Mouse (Mus musculus) lung, postnatal 0 days (tissue): ENCODE measurements at regions not wholly inside any gene's neighbourhood (a gene's known extent, or its start where the extent isn't known, plus 50 kb on each side); places are given as distances from the start of the nearest gene placed in this dataset.

Experiments used
- ATAC-seq: fragments of 200-750 bp; cut with Nextera tagmentation; 2 replicates; pipeline ENCODE4 v1.8.0; 2017; ENCODE audit warnings: moderate library complexity
- DNase-seq: peaks from one replicate; pipeline ENCODE4 v3.0.0-alpha.2; 2016; ENCODE audit warnings: low spot score
- H3K27ac ChIP-seq: fragments of 300-500 bp; sonication (generic); 2 replicates; pipeline ENCODE4 v1.5.1; 2014; ENCODE audit warnings: antibody characterized with exemption, mild to moderate bottlenecking, low read length, mixed read lengths
- H3K27me3 ChIP-seq: fragments of 300-500 bp; sonication (generic); replicated peaks from 2 replicates; pipeline ENCODE4 v1.6.1; 2014; ENCODE audit warnings: low read length, mixed read lengths; ENCODE audit not compliant: insufficient read depth
- H3K36me3 ChIP-seq: fragments of 300-500 bp; sonication (generic); 2 replicates; pipeline ENCODE4 v1.6.1; 2014; ENCODE audit warnings: low read length, mixed read lengths; ENCODE audit not compliant: insufficient read depth
- H3K4me1 ChIP-seq: fragments of 300-500 bp; sonication (generic); 2 replicates; pipeline ENCODE4 v1.6.1; 2014; ENCODE audit warnings: antibody characterized with exemption, low read depth, low read length, mixed read lengths; ENCODE audit not compliant: insufficient read depth
- H3K4me2 ChIP-seq: fragments of 300-500 bp; sonication (generic); replicated peaks from 2 replicates; pipeline ENCODE4 v1.6.1; 2014; ENCODE audit warnings: low read depth, mild to moderate bottlenecking, low read length, moderate library complexity, mixed read lengths
- H3K4me3 ChIP-seq: fragments of 300-500 bp; sonication (generic); 2 replicates; pipeline ENCODE4 v1.5.1; 2014; ENCODE audit warnings: low read depth, low read length
- H3K9ac ChIP-seq: fragments of 300-500 bp; sonication (generic); replicated peaks from 2 replicates; pipeline ENCODE4 v1.6.1; 2014; ENCODE audit warnings: low read depth, mild to moderate bottlenecking
- H3K9me3 ChIP-seq: fragments of 300-500 bp; sonication (generic); 2 replicates; pipeline ENCODE4 v1.6.1; 2016; ENCODE audit warnings: low read length, mixed read lengths
- CTCF ChIP-seq: IDR thresholded peaks from 2 replicates; pipeline ENCODE4 v1.5.1; 2016; ENCODE audit warnings: antibody characterized with exemption, mild to moderate bottlenecking
- EP300 ChIP-seq: IDR thresholded peaks from 2 replicates; pipeline ENCODE4 v1.6.1; 2016; ENCODE audit warnings: antibody characterized with exemption, mild to moderate bottlenecking, control low read depth
- WGBS: fragments of 180-500 bp; shearing (Covaris S2); extraction: QIAGEN DNeasy Blood & Tissue Kit; methylation state at CpG from one replicate; pipeline ENCODE4 v1.1.7; 2014; 5-methylcytosine and 5-hydroxymethylcytosine counted together

DNA sequence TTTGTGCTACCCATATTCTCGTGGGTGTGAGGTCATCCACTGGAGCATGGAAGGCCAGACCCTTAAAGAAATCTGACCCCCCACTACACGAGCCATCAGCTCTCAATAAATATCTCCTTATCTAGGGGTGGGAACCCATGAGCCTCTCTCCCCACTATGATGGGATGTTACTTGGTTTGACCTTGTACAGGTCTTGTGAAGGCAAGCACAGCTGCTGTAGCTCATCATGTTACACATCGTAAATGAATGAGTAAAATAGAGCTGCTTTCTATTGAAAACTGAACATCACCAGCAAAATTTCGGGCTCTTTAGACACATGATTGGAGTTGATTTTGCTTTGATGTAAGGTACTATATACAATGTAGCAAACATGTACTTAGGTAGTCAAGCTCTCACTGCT, 414.8 kb upstream of the Frg1 start:
- WGBS: 63% methylated on average over 4 of the region's 4 CpGs
- TF ChIP-seq CTCF (no peak), EP300 (no peak)
- no peaks in the 10 kb centered on the region for H3K27me3 ChIP-seq

DNA sequence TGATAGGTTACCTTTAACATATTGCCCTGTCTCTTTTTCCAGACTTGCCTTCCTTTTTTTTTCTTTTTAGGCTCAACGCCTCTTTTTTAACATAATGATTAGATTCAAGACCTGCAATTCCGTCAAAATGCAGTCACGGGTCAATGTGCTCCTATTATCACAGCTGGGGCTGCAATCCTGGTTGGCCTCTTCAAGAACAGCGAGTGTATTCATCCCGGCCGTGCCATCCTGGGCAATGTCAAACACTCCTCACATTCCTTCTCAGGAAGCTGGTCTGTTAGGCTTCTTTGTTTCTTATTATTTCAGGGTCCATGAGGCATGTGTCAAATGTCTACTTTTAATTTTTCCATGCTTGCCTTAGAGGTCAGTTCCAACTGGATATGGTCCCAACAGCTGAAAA, 413.5 kb upstream of the Frg1 start:
- H3K27ac ChIP-seq: no peak overlapping the region
- no peaks in the 10 kb centered on the region for H3K36me3 ChIP-seq
- TF ChIP-seq EP300 (no peak), CTCF (no peak)
- H3K9ac ChIP-seq: no peak overlapping the region
- no peaks in the 10 kb centered on the region for H3K9me3 ChIP-seq
- no peak overlapping the region for H3K4me2 ChIP-seq
- ATAC-seq (no peak), DNase-seq (no peak)
- no peaks in the 10 kb centered on the region for H3K27me3 ChIP-seq
- no peak overlapping the region for H3K4me3 ChIP-seq
- no peaks in the 10 kb centered on the region for H3K4me1 ChIP-seq
- WGBS: 43% methylated on average over 6 of the region's 6 CpGs

More for the DNA sequence above, 414.8 kb upstream of the Frg1 start:
- H3K4me1 ChIP-seq: no peaks in the 10 kb centered on the region
- no peak for ATAC-seq
- no peak overlapping the region for H3K4me3 ChIP-seq
- no peaks in the 10 kb centered on the region for H3K36me3 ChIP-seq
- H3K9me3 ChIP-seq: no peaks in the 10 kb centered on the region
- no peak overlapping the region for H3K27ac ChIP-seq
- H3K4me2 ChIP-seq: no peak overlapping the region
- H3K9ac ChIP-seq: no peak overlapping the region
- no peak for DNase-seq

DNA sequence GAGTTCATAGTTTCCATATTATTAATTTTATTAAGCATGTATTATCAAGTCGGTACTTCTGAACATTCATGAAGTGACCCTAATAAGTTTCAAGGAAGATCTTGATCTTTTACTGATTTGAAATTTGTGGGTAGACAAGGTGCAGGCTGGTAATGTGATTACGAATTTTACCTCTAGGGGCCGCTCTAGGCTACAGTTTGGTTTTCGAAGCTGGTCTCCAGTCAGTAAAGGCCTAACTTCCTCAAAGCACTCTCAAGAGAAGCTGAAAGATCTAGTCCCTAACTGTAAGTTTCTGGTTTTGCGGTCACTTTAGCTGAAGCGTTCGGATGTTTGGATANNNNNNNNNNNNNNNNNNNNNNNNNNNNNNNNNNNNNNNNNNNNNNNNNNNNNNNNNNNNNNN, 408.1 kb upstream of the Frg1 start:
- Histone ChIP-seq H3K4me2 (no peak overlapping the region), H3K9ac (no peak overlapping the region), H3K4me3 (no peak overlapping the region), H3K9me3 (no peaks in the 10 kb centered on the region), H3K36me3 (no peaks in the 10 kb centered on the region), H3K27ac (no peak overlapping the region), H3K27me3 (no peaks in the 10 kb centered on the region), H3K4me1 (no peaks in the 10 kb centered on the region)
- 27% methylated on average over 7 of the region's 7 CpGs for WGBS
- TF ChIP-seq CTCF: peak; percentile 71
- TF ChIP-seq EP300: no peak
- no peak for ATAC-seq
- DNase-seq: peak; percentile 68

DNA sequence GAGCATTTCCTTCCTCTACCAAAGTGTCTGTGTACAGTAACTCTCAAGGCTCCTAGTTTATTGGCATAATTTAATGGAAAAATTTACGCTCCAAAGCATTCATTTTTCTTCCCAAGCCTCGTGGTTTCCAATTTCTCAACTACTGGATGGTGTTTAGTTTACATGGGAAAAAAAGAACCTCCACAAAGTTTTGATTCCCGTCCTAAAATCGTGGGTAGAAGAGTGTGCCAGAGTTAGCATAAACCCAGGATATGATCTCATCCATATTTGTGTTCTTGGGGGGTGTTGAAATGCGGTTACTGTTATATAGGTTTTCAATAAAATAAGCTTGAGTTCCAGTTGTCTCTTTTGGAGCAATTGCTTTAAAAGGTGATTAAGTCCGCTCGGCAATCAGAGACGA, 406.2 kb upstream of the Frg1 start:
- no peak for DNase-seq
- H3K4me2 ChIP-seq: no peak overlapping the region
- no peaks in the 10 kb centered on the region for H3K9me3 ChIP-seq
- no peaks in the 10 kb centered on the region for H3K27me3 ChIP-seq
- 57% methylated on average over 8 of the region's 8 CpGs for WGBS
- H3K36me3 ChIP-seq: no peaks in the 10 kb centered on the region
- H3K27ac ChIP-seq: no peak overlapping the region
- no peak overlapping the region for H3K9ac ChIP-seq
- TF ChIP-seq EP300 (no peak), CTCF (no peak)
- no peaks in the 10 kb centered on the region for H3K4me1 ChIP-seq
- no peak overlapping the region for H3K4me3 ChIP-seq
- ATAC-seq: no peak

DNA sequence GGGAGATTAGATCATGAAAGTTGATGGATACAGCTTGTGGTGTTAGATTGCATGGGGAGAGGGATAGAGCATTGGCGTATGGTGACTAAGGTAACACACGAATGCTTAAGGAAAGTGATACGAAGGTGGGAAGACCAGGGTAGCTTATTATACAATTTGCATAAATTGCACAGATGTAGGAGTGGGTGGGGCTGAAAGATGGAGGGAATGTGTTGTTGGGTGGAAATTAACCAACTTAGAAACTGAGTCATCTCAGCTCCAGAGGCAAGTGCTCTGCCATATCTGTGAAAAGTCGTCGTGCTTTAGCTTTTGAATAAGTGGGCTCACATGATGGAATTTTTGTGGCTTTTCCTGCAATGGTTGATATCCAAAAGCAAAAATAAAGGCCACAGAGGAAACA, 404.8 kb upstream of the Frg1 start:
- TF ChIP-seq CTCF (no peak), EP300 (no peak)

DNA sequence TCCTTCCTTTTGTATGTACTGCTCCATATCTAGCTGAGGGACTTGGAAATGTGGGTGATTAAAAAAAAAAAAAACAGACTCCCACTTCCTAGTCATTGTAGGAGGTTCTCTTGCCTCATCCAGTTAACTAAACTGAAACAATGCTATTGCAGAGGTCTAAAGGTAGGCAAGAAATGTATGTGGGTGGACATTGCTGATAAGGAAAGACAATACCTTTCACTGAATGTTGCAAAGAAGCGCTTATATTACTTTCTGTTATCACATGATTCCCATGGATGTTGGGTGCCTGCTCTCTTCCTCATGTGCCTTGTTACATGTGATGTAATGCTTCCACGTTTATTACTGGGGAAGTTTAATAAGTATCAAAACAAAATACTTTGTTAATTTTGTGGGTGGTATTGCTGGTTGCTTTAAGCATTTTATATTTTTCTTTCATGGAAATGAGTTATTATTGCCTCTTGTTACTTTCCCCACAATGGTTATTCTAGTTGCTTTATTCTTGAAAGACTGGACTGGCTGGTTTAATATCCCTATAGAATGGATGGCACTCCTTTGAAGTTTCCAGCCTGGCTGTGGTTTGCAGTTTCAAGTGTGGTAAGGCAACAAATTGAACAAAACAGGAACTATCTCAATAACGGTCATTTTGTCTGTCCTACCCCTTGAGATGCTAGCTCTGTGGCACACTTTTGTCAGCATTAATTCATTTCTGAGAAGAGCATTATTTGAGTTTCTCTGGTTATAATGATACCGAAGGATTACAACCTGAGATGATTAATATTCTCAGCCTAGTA, 403.9 kb upstream of the Frg1 start:
- no peak overlapping the region for H3K9ac ChIP-seq
- no peaks in the 10 kb centered on the region for H3K36me3 ChIP-seq
- H3K9me3 ChIP-seq: no peaks in the 10 kb centered on the region
- H3K4me1 ChIP-seq: no peaks in the 10 kb centered on the region
- H3K4me2 ChIP-seq: no peak overlapping the region
- no peaks in the 10 kb centered on the region for H3K27me3 ChIP-seq
- DNase-seq (no peak), ATAC-seq (no peak)
- no peak overlapping the region for H3K27ac ChIP-seq
- TF ChIP-seq CTCF (no peak), EP300 (no peak)
- H3K4me3 ChIP-seq: no peak overlapping the region
- WGBS: 67% methylated on average over 4 of the region's 4 CpGs

More for the DNA sequence above, 404.8 kb upstream of the Frg1 start:
- DNase-seq (no peak), ATAC-seq (no peak)
- Histone ChIP-seq H3K36me3 (no peaks in the 10 kb centered on the region), H3K4me1 (no peaks in the 10 kb centered on the region), H3K9me3 (no peaks in the 10 kb centered on the region), H3K27me3 (no peaks in the 10 kb centered on the region), H3K9ac (no peak overlapping the region), H3K4me3 (no peak overlapping the region), H3K4me2 (no peak overlapping the region), H3K27ac (no peak overlapping the region)
- WGBS: 90% methylated on average over 5 of the region's 5 CpGs
